In the genomic region with DNA sequence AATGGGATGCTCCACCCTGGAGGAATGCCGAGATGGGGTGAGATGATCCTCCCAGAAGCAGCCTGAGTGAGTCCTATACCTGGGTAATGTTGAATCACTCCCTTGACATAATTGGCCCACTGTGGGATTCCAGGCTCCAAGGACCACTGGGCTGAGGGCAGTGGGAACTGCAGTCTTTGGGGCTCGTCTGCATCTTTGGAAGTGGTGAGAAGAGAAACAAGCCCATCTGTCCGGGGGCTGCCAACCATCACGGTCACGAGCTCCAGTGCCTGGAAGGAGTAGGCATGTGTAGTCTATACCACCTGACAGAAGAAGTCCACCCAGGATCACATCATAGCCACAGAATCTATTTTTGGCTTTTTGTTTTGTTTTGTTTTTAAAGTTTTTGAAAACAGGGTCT, we compare ENCODE assay signal across 16 mouse cellular contexts. TPM values are rescaled to one million over a fixed set of nuclear protein-coding genes. Genes with fewer than 3 reads are reported as not detected.
A peak's percentile ranks its signal among the peaks of the same experiment; 100 is the strongest.
DNase-seq lines count a peak whose midpoint lies in the region; ATAC-seq lines count a peak whose summit lies in the region.
"Had no signal": no experiment of that assay in that cellular context is flagged by ENCODE, and none has a peak within 500 bp of the region (broad histone marks: within the 10 kb centered on the region; RNA-seq: fewer than 3 reads in every experiment).

No protein-coding gene starts in this region.

- 0 out of 2 replicates have a peak, but pooled peaks cover under 1% of the 10 kb centered on the region for H3K27me3 ChIP-seq in forebrain, embryonic 10.5 days (ENCODE audit: poor library complexity, severe bottlenecking)
- H3K27me3 ChIP-seq in forebrain, embryonic 14.5 days (replicated peaks; ENCODE audit: control insufficient read depth, insufficient read depth, low read length) = no peaks in the 10 kb centered on the region
- no peaks in the 10 kb centered on the region for H3K27me3 ChIP-seq in liver, embryonic 11.5 days (replicated peaks; ENCODE audit: control insufficient read depth, insufficient read depth, low read length)
- H3K27me3 ChIP-seq in embryonic facial prominence, embryonic 13.5 days = no peaks in the 10 kb centered on the region
- no peaks in the 10 kb centered on the region for H3K27me3 ChIP-seq in limb, embryonic 15.5 days

- peaks cover 54% of the 10 kb centered on the region for H3K4me1 ChIP-seq in forebrain, embryonic 10.5 days
- no peaks in the 10 kb centered on the region; the same call in 1 of the 2 replicates for H3K4me1 ChIP-seq in forebrain, embryonic 14.5 days (ENCODE audit: control insufficient read depth, insufficient read depth, low read length)
- peaks cover 28% of the 10 kb centered on the region for H3K4me1 ChIP-seq in liver, embryonic 11.5 days (replicated peaks; ENCODE audit: control insufficient read depth, insufficient read depth, low read length)
- H3K4me1 ChIP-seq in embryonic facial prominence, embryonic 13.5 days = peaks cover 26% of the 10 kb centered on the region
- H3K4me1 ChIP-seq in limb, embryonic 15.5 days = peaks cover 32% of the 10 kb centered on the region

- WGBS in forebrain, embryonic 10.5 days = 84% methylated on average over 5 of the region's 5 CpGs
- 80% methylated on average over 5 of the region's 5 CpGs for WGBS in forebrain, embryonic 14.5 days
- WGBS in liver, embryonic 11.5 days = 78% methylated on average over 5 of the region's 5 CpGs
- 83% methylated on average over 5 of the region's 5 CpGs for whole genome bisulfite sequencing in embryonic facial prominence, embryonic 13.5 days
- WGBS in limb, embryonic 15.5 days = 85% methylated on average over 5 of the region's 5 CpGs

- DNase-seq in forebrain, embryonic 10.5 days (ENCODE audit: extremely low spot score, low spot score) = no peak
- no peak for DNase-seq in forebrain, embryonic 14.5 days (ENCODE audit: low spot score)
- DNase-seq in liver, embryonic 11.5 days (ENCODE audit: low spot score) = no peak
- no peak for DNase-seq in liver
- no peak for DNase-seq in retina, embryonic 14.5 days (ENCODE audit: low spot score)
- DNase-seq: forebrain, postnatal 0 days; gastrocnemius, postnatal 36 days; kidney, adult 9 months; left cerebral cortex, postnatal 4 days; lung, postnatal 4 days; thymus, postnatal 14 days had no signal

- peak overlapping the region; percentile 94; the same call in 1 of the 2 replicates for H3K27ac ChIP-seq in forebrain, embryonic 10.5 days
- H3K27ac ChIP-seq in forebrain, embryonic 14.5 days (ENCODE audit: low read depth, low read length) = no peak overlapping the region
- H3K27ac ChIP-seq in liver, embryonic 11.5 days (ENCODE audit: low read depth, low read length) = peak overlapping the region; percentile 97; the same call in 1 of the 2 replicates
- H3K27ac ChIP-seq in embryonic facial prominence, embryonic 13.5 days = no peak overlapping the region
- peak overlapping the region; percentile 98; the same call in 1 of the 2 replicates for H3K27ac ChIP-seq in limb, embryonic 15.5 days

- H3K9ac ChIP-seq in forebrain, embryonic 14.5 days (ENCODE audit: low read length) = no peak overlapping the region
- peak overlapping the region; percentile 98 for H3K9ac ChIP-seq in liver, embryonic 11.5 days (ENCODE audit: low read depth, low read length)
- H3K9ac ChIP-seq in embryonic facial prominence, embryonic 13.5 days = peak overlapping the region; percentile 88; the same call in 1 of the 2 replicates
- peak overlapping the region; percentile 8; the same call in 1 of the 2 replicates for H3K9ac ChIP-seq in limb, embryonic 15.5 days
- H3K9ac ChIP-seq: forebrain, postnatal 0 days; hindbrain, embryonic 12.5 days had no signal

- H3K36me3 ChIP-seq in forebrain, embryonic 10.5 days (replicated peaks) = peaks cover 47% of the 10 kb centered on the region
- H3K36me3 ChIP-seq in forebrain, embryonic 14.5 days (ENCODE audit: control insufficient read depth, insufficient read depth, low read length) = peaks cover 17% of the 10 kb centered on the region
- peaks cover 23% of the 10 kb centered on the region; the same call in 1 of the 2 replicates for H3K36me3 ChIP-seq in liver, embryonic 11.5 days (ENCODE audit: control insufficient read depth, insufficient read depth, low read length)
- H3K36me3 ChIP-seq in embryonic facial prominence, embryonic 13.5 days = peaks cover 42% of the 10 kb centered on the region
- H3K36me3 ChIP-seq in limb, embryonic 15.5 days = peaks cover 43% of the 10 kb centered on the region

- H3K4me3 ChIP-seq in forebrain, embryonic 10.5 days = no peak overlapping the region
- no peak overlapping the region for H3K4me3 ChIP-seq in forebrain, embryonic 14.5 days (ENCODE audit: low read depth, low read length)
- no peak overlapping the region for H3K4me3 ChIP-seq in liver, embryonic 11.5 days (ENCODE audit: low read depth, low read length)
- H3K4me3 ChIP-seq in embryonic facial prominence, embryonic 13.5 days = no peak overlapping the region
- H3K4me3 ChIP-seq in limb, embryonic 15.5 days = no peak overlapping the region

- H3K9me3 ChIP-seq in forebrain, embryonic 10.5 days = no peaks in the 10 kb centered on the region
- H3K9me3 ChIP-seq in forebrain, embryonic 14.5 days (replicated peaks; ENCODE audit: control insufficient read depth, low read length) = no peaks in the 10 kb centered on the region
- no peaks in the 10 kb centered on the region for H3K9me3 ChIP-seq in liver, embryonic 11.5 days (ENCODE audit: control insufficient read depth, low read length)
- H3K9me3 ChIP-seq in embryonic facial prominence, embryonic 13.5 days = no peaks in the 10 kb centered on the region
- no peaks in the 10 kb centered on the region for H3K9me3 ChIP-seq in limb, embryonic 15.5 days
- H3K9me3 ChIP-seq: hindbrain, embryonic 12.5 days had no signal

- no peak for ATAC-seq in forebrain, embryonic 14.5 days
- no peak for ATAC-seq in liver, embryonic 11.5 days (replicated peaks; ENCODE audit: low FRiP score)
- ATAC-seq in embryonic facial prominence, embryonic 13.5 days (ENCODE audit: insufficient number of reproducible peaks, insufficient read depth, low FRiP score, low TSS enrichment, low read depth) = no peak
- ATAC-seq in limb, embryonic 15.5 days (ENCODE audit: insufficient number of reproducible peaks, low FRiP score, low TSS enrichment, low read depth) = no peak
- no peak for ATAC-seq in erythroblast, adult 5-6 weeks (replicated peaks; ENCODE audit: low FRiP score, poor library complexity, severe bottlenecking)
- ATAC-seq: forebrain, postnatal 0 days had no signal

- no peak overlapping the region for H3K4me2 ChIP-seq in forebrain, embryonic 14.5 days (ENCODE audit: low read length)
- peak overlapping the region; percentile 92 for H3K4me2 ChIP-seq in liver, embryonic 11.5 days
- peak overlapping the region; percentile 70; the same call in 1 of the 2 replicates for H3K4me2 ChIP-seq in embryonic facial prominence, embryonic 13.5 days
- H3K4me2 ChIP-seq in limb, embryonic 15.5 days = no peak overlapping the region

RNA-seq across cellular contexts. Expression of gene Galk1, which starts 1.6 kb away (rescaled TPM):
- 223 and 224 TPM in 2 replicates for polyA plus RNA-seq in forebrain, embryonic 10.5 days (2016; fragmentation: Nextera tagmentation; extraction: Ambion mirVana)
- polyA plus RNA-seq in forebrain, embryonic 14.5 days (2014; fragmentation: Nextera tagmentation; extraction: Ambion mirVana) = 53.9 and 59.5 TPM in 2 replicates
- 299 and 304 TPM in 2 replicates for polyA plus RNA-seq in liver, embryonic 11.5 days (2014; fragmentation: Nextera tagmentation; extraction: Ambion mirVana)
- polyA plus RNA-seq in embryonic facial prominence, embryonic 13.5 days (2015; fragmentation: Nextera tagmentation; extraction: Ambion mirVana) = 169 and 189 TPM in 2 replicates
- 174 and 194 TPM in 2 replicates for polyA plus RNA-seq in limb, embryonic 15.5 days (2015; fragmentation: Nextera tagmentation; extraction: Ambion mirVana)
- total RNA-seq in erythroblast, adult 5-6 weeks (2015; ENCODE audit: low replicate concordance) = 1.5 and 4.8 TPM in 2 replicates
- total RNA-seq in erythroblast, adult 5-6 weeks (2017; ENCODE audit: low replicate concordance) = 3.6 and 4.5 TPM in 2 replicates

RNA-seq across cellular contexts. Expression of gene H3f3b, which starts 16.8 kb away (rescaled TPM):
- 1,610 and 1,612 TPM in 2 replicates for polyA plus RNA-seq in forebrain, embryonic 10.5 days (2016; fragmentation: Nextera tagmentation; extraction: Ambion mirVana)
- polyA plus RNA-seq in forebrain, embryonic 14.5 days (2014; fragmentation: Nextera tagmentation; extraction: Ambion mirVana) = 2,620 and 3,081 TPM in 2 replicates
- 1,141 and 1,182 TPM in 2 replicates for polyA plus RNA-seq in liver, embryonic 11.5 days (2014; fragmentation: Nextera tagmentation; extraction: Ambion mirVana)
- 2,264 and 2,363 TPM in 2 replicates for polyA plus RNA-seq in embryonic facial prominence, embryonic 13.5 days (2015; fragmentation: Nextera tagmentation; extraction: Ambion mirVana)
- 1,660 and 1,740 TPM in 2 replicates for polyA plus RNA-seq in limb, embryonic 15.5 days (2015; fragmentation: Nextera tagmentation; extraction: Ambion mirVana)
- total RNA-seq in erythroblast, adult 5-6 weeks (2015; ENCODE audit: low replicate concordance) = 366 and 401 TPM in 2 replicates
- total RNA-seq in erythroblast, adult 5-6 weeks (2017; ENCODE audit: low replicate concordance) = 384 and 542 TPM in 2 replicates

RNA-seq across cellular contexts. Expression of gene Unk, which starts 19.2 kb away (rescaled TPM):
- polyA plus RNA-seq in forebrain, embryonic 10.5 days (2016; fragmentation: Nextera tagmentation; extraction: Ambion mirVana) = 48.4 and 48.9 TPM in 2 replicates
- polyA plus RNA-seq in forebrain, embryonic 14.5 days (2014; fragmentation: Nextera tagmentation; extraction: Ambion mirVana) = 23.4 and 24.9 TPM in 2 replicates
- 28.9 and 34.1 TPM in 2 replicates for polyA plus RNA-seq in liver, embryonic 11.5 days (2014; fragmentation: Nextera tagmentation; extraction: Ambion mirVana)
- 40.7 and 44.9 TPM in 2 replicates for polyA plus RNA-seq in embryonic facial prominence, embryonic 13.5 days (2015; fragmentation: Nextera tagmentation; extraction: Ambion mirVana)
- 34.7 and 35.1 TPM in 2 replicates for polyA plus RNA-seq in limb, embryonic 15.5 days (2015; fragmentation: Nextera tagmentation; extraction: Ambion mirVana)
- 4.2 and 6.9 TPM in 2 replicates for total RNA-seq in erythroblast, adult 5-6 weeks (2015; ENCODE audit: low replicate concordance)
- total RNA-seq in erythroblast, adult 5-6 weeks (2017; ENCODE audit: low replicate concordance) = 7.9 and 17.3 TPM in 2 replicates

RNA-seq across cellular contexts. Expression of gene Itgb4, which starts 36.4 kb away (rescaled TPM):
- 0.47 and 0.63 TPM in 2 replicates for polyA plus RNA-seq in forebrain, embryonic 10.5 days (2016; fragmentation: Nextera tagmentation; extraction: Ambion mirVana)
- polyA plus RNA-seq in forebrain, embryonic 14.5 days (2014; fragmentation: Nextera tagmentation; extraction: Ambion mirVana) = 0.48 and 0.62 TPM in 2 replicates
- polyA plus RNA-seq in liver, embryonic 11.5 days (2014; fragmentation: Nextera tagmentation; extraction: Ambion mirVana) = 0.60 and 0.77 TPM in 2 replicates
- polyA plus RNA-seq in embryonic facial prominence, embryonic 13.5 days (2015; fragmentation: Nextera tagmentation; extraction: Ambion mirVana) = 11.2 and 11.6 TPM in 2 replicates
- polyA plus RNA-seq in limb, embryonic 15.5 days (2015; fragmentation: Nextera tagmentation; extraction: Ambion mirVana) = 14.7 and 15.7 TPM in 2 replicates
- total RNA-seq in erythroblast, adult 5-6 weeks (2015; ENCODE audit: low replicate concordance) = not detected in 2 replicates
- not detected in 2 replicates for total RNA-seq in erythroblast, adult 5-6 weeks (2017; ENCODE audit: low replicate concordance)
- total RNA-seq: monocyte, adult 5-6 weeks had no signal

Comparison
In these comparisons a context has a peak if more than half of its experiments do, and no peak if none do; other contexts are left out.
1. H3K27ac ChIP-seq: peak in forebrain, embryonic 10.5 days (single experiment), liver, embryonic 11.5 days (single experiment) and limb, embryonic 15.5 days (single experiment); none in forebrain, embryonic 14.5 days (single experiment) and embryonic facial prominence, embryonic 13.5 days (single experiment).
2. H3K4me2 ChIP-seq: peak in liver, embryonic 11.5 days (single experiment) and embryonic facial prominence, embryonic 13.5 days (single experiment); none in forebrain, embryonic 14.5 days (single experiment) and limb, embryonic 15.5 days (single experiment).